Mouse (Mus musculus) cerebellum, postnatal 10 days (tissue): ENCODE measurements around the gene Olfr1394.
A peak's percentile ranks its signal among the peaks of the same experiment; 100 is the strongest.
"Not testable (repeated sequence)": the region's sequence is repeated elsewhere in the genome, so short reads cannot be mapped to it uniquely, and the experiment has no call there.

Source experiments
- DNase-seq, 2 experiments: peaks; one replicate each; pipeline ENCODE4 v3.0.0; 2021; ENCODE audit warnings: mixed read lengths in 2 of 2

The Olfr1394 gene

GRCm38 (mm10) chr11:49191083-49191482, 36.9 kb downstream of the Olfr1394 start:
- DNase-seq: no peak

- DNase-seq: not testable (repeated sequence)
Observed at GRCm38 (mm10) chr11:49194771-49195170, 40.6 kb downstream of the Olfr1394 start.

- no peak for DNase-seq
Observed at GRCm38 (mm10) chr11:49195819-49196322, 41.7 kb downstream of the Olfr1394 start.

- no peak for DNase-seq
Observed at GRCm38 (mm10) chr11:49200666-49201065, 46.5 kb downstream of the Olfr1394 start.

- DNase-seq: no peak
Observed at GRCm38 (mm10) chr11:49201142-49201541, 47.0 kb downstream of the Olfr1394 start.

GRCm38 (mm10) chr11:49202071-49202470, 47.9 kb downstream of the Olfr1394 start:
- DNase-seq: no peak

GRCm38 (mm10) chr11:49202523-49203061, 48.4 kb downstream of the Olfr1394 start:
- DNase-seq: peak; percentile 26 to 48

- peak; percentile 94 to 96 for DNase-seq
Observed at GRCm38 (mm10) chr11:49203129-49203768, 49.1 kb downstream of the Olfr1394 start, which contains the start of gene Zfp62. Gene Zfp62, plus strand, starts transcription at chr11:49203292.

- DNase-seq: peak; percentile 55 to 60
Observed at GRCm38 (mm10) chr11:49203771-49204497, 49.8 kb downstream of the Olfr1394 start.

- DNase-seq: no peak
Observed at GRCm38 (mm10) chr11:49205080-49205590, 51.0 kb downstream of the Olfr1394 start.

GRCm38 (mm10) chr11:49207495-49207894, 53.3 kb downstream of the Olfr1394 start:
- DNase-seq: no peak
